8 mouse cellular contexts compared by ENCODE assay signal in the genomic region with DNA sequence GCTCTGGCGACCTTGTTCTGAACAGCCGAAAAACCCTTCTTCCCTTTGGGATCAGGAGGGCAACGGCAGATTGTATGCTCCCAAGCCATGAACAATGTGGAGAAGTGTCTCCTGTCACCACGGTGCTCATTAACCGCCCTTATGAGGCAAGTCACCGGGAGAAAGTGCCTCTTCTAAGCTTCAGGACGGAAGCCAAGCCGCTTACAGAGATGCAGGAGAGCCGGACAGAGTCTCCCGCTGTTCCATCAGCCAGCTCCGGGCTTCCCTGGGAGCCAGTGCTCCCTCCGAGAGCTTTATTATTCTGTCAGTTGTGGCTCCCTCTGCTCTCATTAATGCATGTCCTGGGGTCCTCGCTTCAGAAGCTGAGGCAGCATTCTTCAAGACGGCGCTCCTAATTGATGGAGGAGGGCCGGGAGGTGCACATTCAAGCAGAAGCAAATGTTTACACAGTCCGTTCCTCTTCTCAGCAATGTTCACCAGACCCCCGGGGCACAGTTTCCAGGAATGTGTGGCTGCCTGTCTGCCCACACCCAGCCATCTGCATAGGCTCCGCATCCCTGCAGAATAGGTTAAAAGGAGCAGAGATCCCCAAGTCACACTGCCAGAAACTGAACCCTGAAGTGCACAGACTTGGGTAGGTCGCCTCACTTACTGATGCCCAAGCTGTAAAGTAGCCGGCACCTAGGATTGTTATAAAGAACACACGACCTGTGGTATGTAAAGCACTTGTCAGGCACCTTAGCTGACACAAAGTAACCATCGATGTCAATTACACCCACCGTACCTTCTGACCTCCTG.
A peak's percentile ranks its signal among the peaks of the same experiment; 100 is the strongest.
DNase-seq lines count a peak whose midpoint lies in the region; ATAC-seq lines count a peak whose summit lies in the region.

No protein-coding gene starts in this region.

- H3K4me2 ChIP-seq in intestine, embryonic 14.5 days (ENCODE audit: low read length), result peak overlapping the region; percentile 43
- peak overlapping the region; percentile 63 for H3K4me2 ChIP-seq in neural tube, embryonic 12.5 days (replicated peaks)

- ATAC-seq in intestine, embryonic 14.5 days (replicated peaks; ENCODE audit: low FRiP score, low TSS enrichment, low read depth), result 0 out of 2 replicates have a peak, but pooled peaks have one; percentile 32
- ATAC-seq in neural tube, embryonic 12.5 days (ENCODE audit: low FRiP score, low read depth), result peak; percentile 79

- H3K36me3 ChIP-seq in intestine, embryonic 14.5 days (ENCODE audit: control insufficient read depth, insufficient read depth, low read length), result no peaks in the 10 kb centered on the region
- H3K36me3 ChIP-seq in neural tube, embryonic 12.5 days, result no peaks in the 10 kb centered on the region

- peaks cover 22% of the 10 kb centered on the region for H3K4me1 ChIP-seq in intestine, embryonic 14.5 days (replicated peaks; ENCODE audit: control insufficient read depth, insufficient read depth, low read length)
- peaks cover 11% of the 10 kb centered on the region for H3K4me1 ChIP-seq in neural tube, embryonic 12.5 days

- no peak overlapping the region for H3K27ac ChIP-seq in intestine, embryonic 14.5 days (ENCODE audit: low read depth)
- 0 out of 2 replicates have a peak overlapping the region, but pooled peaks have one; percentile 46 for H3K27ac ChIP-seq in neural tube, embryonic 12.5 days

- 0 out of 2 replicates have a peak, but pooled peaks cover 12% of the 10 kb centered on the region for H3K27me3 ChIP-seq in intestine, embryonic 14.5 days (replicated peaks; ENCODE audit: control insufficient read depth, insufficient read depth, low read length)
- H3K27me3 ChIP-seq in neural tube, embryonic 12.5 days (replicated peaks), result 0 out of 2 replicates have a peak, but pooled peaks cover 7% of the 10 kb centered on the region

- DNase-seq in kidney, postnatal 4 days, result peak; percentile 24 to 54
- no peak for DNase-seq in kidney, adult 8-10 months
- DNase-seq in embryo, embryonic 9.5 days (ENCODE audit: extremely low spot score), result peak; percentile 68
- DNase-seq in intestine, embryonic 14.5 days (ENCODE audit: low spot score), result peak; percentile 64
- DNase-seq in spleen, postnatal 4 days (ENCODE audit: low spot score in 2 of 2), result no peak
- no peak for DNase-seq in adrenal gland, adult 8-10 months
- no peak for DNase-seq in spleen, adult 12 weeks (ENCODE audit: low spot score)

- H3K9ac ChIP-seq in intestine, embryonic 14.5 days (ENCODE audit: low read length), result no peak overlapping the region
- peak overlapping the region; percentile 44; the same call in 1 of the 2 replicates for H3K9ac ChIP-seq in neural tube, embryonic 12.5 days

- H3K4me3 ChIP-seq in intestine, embryonic 14.5 days (ENCODE audit: low read depth, low read length), result no peak overlapping the region
- H3K4me3 ChIP-seq in neural tube, embryonic 12.5 days, result peak overlapping the region; percentile 12; the same call in 1 of the 2 replicates

- WGBS in intestine, embryonic 14.5 days, result 2% methylated on average over 24 of the region's 24 CpGs
- WGBS in neural tube, embryonic 12.5 days, result 1% methylated on average over 24 of the region's 24 CpGs

- no peaks in the 10 kb centered on the region for H3K9me3 ChIP-seq in intestine, embryonic 14.5 days (ENCODE audit: control insufficient read depth, low read length)
- no peaks in the 10 kb centered on the region for H3K9me3 ChIP-seq in neural tube, embryonic 12.5 days

Comparison
In these comparisons a context has a peak if more than half of its experiments do, and no peak if none do; other contexts are left out.
1. DNase-seq: peak in kidney, postnatal 4 days (2 of 2), embryo, embryonic 9.5 days (single experiment) and intestine, embryonic 14.5 days (single experiment); none in kidney, adult 8-10 months (0 of 2), spleen, postnatal 4 days (0 of 2), adrenal gland, adult 8-10 months (single experiment) and spleen, adult 12 weeks (single experiment).